Mouse (Mus musculus) kidney, embryonic 15.5 days (tissue): ENCODE results near the gene Dhrs11. TPM values are rescaled to one million over a fixed set of nuclear protein-coding genes. Genes with fewer than 3 reads are reported as not detected.
"Not testable (repeated sequence)": the region's sequence is repeated elsewhere in the genome, so short reads cannot be mapped to it uniquely, and the experiment has no call there.

Experiments
- ATAC-seq: fragments of 200-750 bp; cut with Nextera tagmentation; replicated peaks from 2 replicates; pipeline ENCODE4 v1.8.0; 2017; ENCODE audit warnings: moderate TSS enrichment; ENCODE audit not compliant: low FRiP score
- H3K27ac ChIP-seq: fragments of 300-500 bp; sonication (generic); 2 replicates; pipeline ENCODE4 v1.5.1; 2015; ENCODE audit warnings: mild to moderate bottlenecking, inconsistent platforms
- H3K27me3 ChIP-seq: fragments of 300-500 bp; sonication (generic); 2 replicates; pipeline ENCODE4 v1.6.1; 2015; ENCODE audit warnings: inconsistent platforms
- H3K36me3 ChIP-seq: fragments of 300-500 bp; sonication (generic); 2 replicates; pipeline ENCODE4 v1.6.1; 2015; ENCODE audit warnings: inconsistent platforms
- H3K4me1 ChIP-seq: fragments of 300-500 bp; sonication (generic); 2 replicates; pipeline ENCODE4 v1.6.1; 2015; ENCODE audit warnings: inconsistent platforms
- H3K4me2 ChIP-seq: fragments of 300-500 bp; sonication (generic); 2 replicates; pipeline ENCODE4 v1.6.1; 2015; ENCODE audit warnings: moderate library complexity, mild to moderate bottlenecking, inconsistent platforms
- H3K4me3 ChIP-seq: fragments of 300-500 bp; sonication (generic); replicated peaks from 2 replicates; pipeline ENCODE4 v1.5.1; 2015; ENCODE audit warnings: mild to moderate bottlenecking, inconsistent platforms
- H3K9ac ChIP-seq: fragments of 300-500 bp; sonication (generic); 2 replicates; pipeline ENCODE4 v1.6.1; 2015; ENCODE audit warnings: mild to moderate bottlenecking, inconsistent platforms
- H3K9me3 ChIP-seq: fragments of 300-500 bp; sonication (generic); replicated peaks from 2 replicates; pipeline ENCODE4 v1.6.1; 2016; ENCODE audit warnings: inconsistent platforms
- WGBS: fragments of 180-500 bp; shearing (Covaris S2); methylation state at CpG from one replicate; pipeline ENCODE4 v1.1.7; 2015; ENCODE audit warnings: mixed read lengths; 5-methylcytosine and 5-hydroxymethylcytosine counted together
- polyA plus RNA-seq: library from polyadenylated mRNA; unstranded; fragments of >200 nt; fragmentation: Nextera tagmentation; extraction: Ambion mirVana; gene quantifications from 2 replicates; pipeline ENCODE4 v1.2.1, GENCODE M21; 2015

Gene Dhrs11
- polyA plus RNA-seq, result 11.6 and 15.7 TPM in 2 replicates

- Histone ChIP-seq H3K9ac (peak within 1 kb of the TSS; percentile 76), H3K9me3 (no peaks in the 10 kb centered on the region), H3K27ac (peak within 1 kb of the TSS; percentile 88), H3K4me3 (peak within 1 kb of the TSS; percentile 88), H3K4me2 (peak within 1 kb of the TSS; percentile 95), H3K4me1 (peaks cover 14% of the 10 kb centered on the region), H3K27me3 (no peaks in the 10 kb centered on the region), H3K36me3 (peaks cover 38% of the 10 kb centered on the region)
- under 1% methylated on average over 62 of the region's 62 CpGs for WGBS
- peak; percentile 98 for ATAC-seq
Observed at GRCm38 (mm10) chr11:84828516-84829399, at the start of gene Dhrs11. Gene Dhrs11, minus strand, starts transcription at chr11:84828994.

- not testable (repeated sequence) for H3K4me2 ChIP-seq, H3K27ac ChIP-seq, H3K9me3 ChIP-seq, ATAC-seq, H3K27me3 ChIP-seq, H3K4me3 ChIP-seq, H3K9ac ChIP-seq
- no CpG with 5 or more reads among the region's 1 CpGs for WGBS
- Histone ChIP-seq H3K36me3 (peaks cover 18% of the 10 kb centered on the region), H3K4me1 (peaks cover 12% of the 10 kb centered on the region)
Observed at GRCm38 (mm10) chr11:84876020-84876419, 47.2 kb upstream of the Dhrs11 start.

GRCm38 (mm10) chr11:84873042-84873833, 44.4 kb upstream of the Dhrs11 start:
- Histone ChIP-seq H3K36me3 (peaks cover 18% of the 10 kb centered on the region), H3K9me3 (no peaks in the 10 kb centered on the region), H3K4me2 (no peak overlapping the region), H3K27me3 (no peaks in the 10 kb centered on the region), H3K9ac (no peak overlapping the region), H3K27ac (no peak overlapping the region), H3K4me1 (no peaks in the 10 kb centered on the region), H3K4me3 (no peak overlapping the region)
- no peak for ATAC-seq
- WGBS, result 77% methylated on average over 1 of the region's 1 CpGs

GRCm38 (mm10) chr11:84871548-84872069, 42.8 kb upstream of the Dhrs11 start:
- H3K4me2 ChIP-seq, result peak overlapping the region; percentile 69
- H3K4me3 ChIP-seq, result peak overlapping the region; percentile 96
- H3K9me3 ChIP-seq, result no peaks in the 10 kb centered on the region
- peaks cover 8% of the 10 kb centered on the region for H3K4me1 ChIP-seq
- peak overlapping the region; percentile 99 for H3K27ac ChIP-seq
- peaks cover 5% of the 10 kb centered on the region for H3K36me3 ChIP-seq
- no peaks in the 10 kb centered on the region for H3K27me3 ChIP-seq
- WGBS, result 73% methylated on average over 4 of the region's 4 CpGs
- ATAC-seq, result no peak
- peak overlapping the region; percentile 84 for H3K9ac ChIP-seq

- Histone ChIP-seq H3K27me3 (no peaks in the 10 kb centered on the region), H3K4me3 (peak overlapping the region; percentile 96), H3K27ac (peak overlapping the region; percentile 99), H3K4me2 (peak overlapping the region; percentile 69), H3K9me3 (no peaks in the 10 kb centered on the region), H3K4me1 (peaks cover 11% of the 10 kb centered on the region), H3K36me3 (peaks cover 7% of the 10 kb centered on the region; the same call in 1 of the 2 replicates), H3K9ac (peak overlapping the region; percentile 84)
- 2% methylated on average over 10 of the region's 10 CpGs for WGBS
- peak; percentile 68 for ATAC-seq
Observed at GRCm38 (mm10) chr11:84871046-84871445, 42.3 kb upstream of the Dhrs11 start.

GRCm38 (mm10) chr11:84870337-84871043, 41.7 kb upstream of the Dhrs11 start, which contains the start of gene Ggnbp2:
Gene Ggnbp2, minus strand, starts transcription at chr11:84870817.
- 1% methylated on average over 47 of the region's 62 CpGs for WGBS
- ATAC-seq, result peak; percentile 93
- peak within 1 kb of the TSS; percentile 96 for H3K4me3 ChIP-seq

GRCm38 (mm10) chr11:84869537-84870232, 40.9 kb upstream of the Dhrs11 start:
- peaks cover 12% of the 10 kb centered on the region; the same call in 1 of the 2 replicates for H3K36me3 ChIP-seq

More at GRCm38 (mm10) chr11:84870337-84871043, 41.7 kb upstream of the Dhrs11 start, which contains the start of gene Ggnbp2:
- Histone ChIP-seq H3K9ac (peak within 1 kb of the TSS; percentile 87), H3K9me3 (no peaks in the 10 kb centered on the region), H3K27ac (peak within 1 kb of the TSS; percentile 99), H3K36me3 (peaks cover 10% of the 10 kb centered on the region; the same call in 1 of the 2 replicates), H3K4me2 (peak within 1 kb of the TSS; percentile 77), H3K4me1 (peaks cover 14% of the 10 kb centered on the region), H3K27me3 (no peaks in the 10 kb centered on the region)

GRCm38 (mm10) chr11:84868786-84869259, 40.0 kb upstream of the Dhrs11 start:
- Histone ChIP-seq H3K4me1 (peaks cover 19% of the 10 kb centered on the region), H3K36me3 (peaks cover 15% of the 10 kb centered on the region), H3K4me3 (peak overlapping the region; percentile 96), H3K27me3 (no peaks in the 10 kb centered on the region), H3K27ac (peak overlapping the region; percentile 99), H3K9ac (peak overlapping the region; percentile 87), H3K9me3 (no peaks in the 10 kb centered on the region), H3K4me2 (peak overlapping the region; percentile 77)
- 10% methylated on average over 7 of the region's 7 CpGs for WGBS
- ATAC-seq, result no peak

More at GRCm38 (mm10) chr11:84869537-84870232, 40.9 kb upstream of the Dhrs11 start:
- Histone ChIP-seq H3K27ac (peak overlapping the region; percentile 99), H3K4me1 (peaks cover 19% of the 10 kb centered on the region), H3K9me3 (no peaks in the 10 kb centered on the region), H3K4me2 (peak overlapping the region; percentile 77), H3K9ac (peak overlapping the region; percentile 87), H3K4me3 (peak overlapping the region; percentile 96), H3K27me3 (no peaks in the 10 kb centered on the region)
- under 1% methylated on average over 59 of the region's 61 CpGs for WGBS
- ATAC-seq, result peak; percentile 79

GRCm38 (mm10) chr11:84867586-84867985, 38.8 kb upstream of the Dhrs11 start:
- Histone ChIP-seq H3K27me3 (no peaks in the 10 kb centered on the region), H3K4me3 (0 out of 2 replicates have a peak overlapping the region, but pooled peaks have one; percentile 6), H3K4me2 (0 out of 2 replicates have a peak overlapping the region, but pooled peaks have one; percentile 15), H3K9ac (no peak overlapping the region), H3K36me3 (peaks cover 18% of the 10 kb centered on the region), H3K4me1 (peaks cover 19% of the 10 kb centered on the region), H3K27ac (no peak overlapping the region), H3K9me3 (no peaks in the 10 kb centered on the region)
- no peak for ATAC-seq
- 85% methylated on average over 2 of the region's 2 CpGs for WGBS

- H3K27me3 ChIP-seq, result no peaks in the 10 kb centered on the region
- no peak overlapping the region for H3K9ac ChIP-seq
- H3K36me3 ChIP-seq, result peaks cover 38% of the 10 kb centered on the region
- H3K4me1 ChIP-seq, result peaks cover 19% of the 10 kb centered on the region
- WGBS, result 60% methylated on average over 2 of the region's 2 CpGs
- H3K4me2 ChIP-seq, result no peak overlapping the region
- ATAC-seq, result no peak
- H3K4me3 ChIP-seq, result no peak overlapping the region
- no peaks in the 10 kb centered on the region for H3K9me3 ChIP-seq
- H3K27ac ChIP-seq, result no peak overlapping the region
Observed at GRCm38 (mm10) chr11:84865268-84865667, 36.5 kb upstream of the Dhrs11 start.
